Mouse (Mus musculus) heart, postnatal 14 days (tissue): ENCODE measurements around the gene Stx16. TPM values are rescaled to one million over a fixed set of nuclear protein-coding genes. Genes with fewer than 3 reads are reported as not detected.
A peak's percentile ranks its signal among the peaks of the same experiment; 100 is the strongest.

Source experiments
- DNase-seq, 2 experiments: peaks; one replicate each; pipeline ENCODE4 v3.0.0; 2021 to 2022
- intact Hi-C: fragments of 180-260 bp; cut with DNase I; formaldehyde crosslinking; loops from one replicate; pipeline ENCODE4 v1.15.1; 2025
- total RNA-seq, 2 experiments: library from RNA; stranded (reverse); gene quantifications; 2 replicates each; pipeline ENCODE4 v1.2.3; 2021

Stx16 gene
- total RNA-seq, 2 experiments from 2014 or later = 25.9 to 30.0 TPM

- DNase-seq = no peak
- intact Hi-C loops = loop anchor here (10.0 kb wide), 3 partner anchors 222 to 488 kb away; partner anchors contain the start of gene Rab22a
These were observed 2.8 kb upstream of the Stx16 start for GRCm38 (mm10) chr2:174073156-174073790.

GRCm38 (mm10) chr2:174074621-174075020 lies 1.5 kb upstream of the Stx16 start:
- intact Hi-C loops = loop anchor here (5.0 to 10.0 kb wide), 4 partner anchors 38 to 490 kb away; partner anchors contain the start of genes Npepl1 and Rab22a
- no peak for DNase-seq

- intact Hi-C loops = loop anchor here (5.0 to 10.0 kb wide), 4 partner anchors 37 to 490 kb away; partner anchors contain the start of genes Npepl1 and Rab22a
- DNase-seq = no peak
These were observed 987 bp upstream of the Stx16 start for GRCm38 (mm10) chr2:174075072-174075570.

GRCm38 (mm10) chr2:174076433-174076824 lies 321 bp downstream of the Stx16 start:
- DNase-seq = no peak
- intact Hi-C loops = loop anchor here (5.0 to 10.0 kb wide), 4 partner anchors 36 to 492 kb away; partner anchors contain the start of genes Npepl1 and Rab22a

GRCm38 (mm10) chr2:174077004-174077695 lies 1.0 kb downstream of the Stx16 start:
- DNase-seq = no peak
- intact Hi-C loops = loop anchor here (5.0 to 10.0 kb wide), 4 partner anchors 35 to 492 kb away; partner anchors contain the start of genes Npepl1 and Rab22a

- intact Hi-C loops = loop anchor here (5.0 to 10.0 kb wide), 4 partner anchors 34 to 493 kb away; partner anchors contain the start of genes Npepl1 and Rab22a
- DNase-seq = no peak
These were observed 1.7 kb downstream of the Stx16 start for GRCm38 (mm10) chr2:174077776-174078338.

- intact Hi-C loops = no loop called here
- no peak for DNase-seq
These were observed 5.7 kb downstream of the Stx16 start for GRCm38 (mm10) chr2:174081833-174082232.

GRCm38 (mm10) chr2:174082380-174082918 lies 6.3 kb downstream of the Stx16 start:
- intact Hi-C loops = no loop called here
- no peak for DNase-seq

GRCm38 (mm10) chr2:174095086-174095485 lies 19.0 kb downstream of the Stx16 start:
- intact Hi-C loops = no loop called here
- DNase-seq = no peak

- intact Hi-C loops = no loop called here
- no peak for DNase-seq
These were observed 26.3 kb downstream of the Stx16 start for GRCm38 (mm10) chr2:174102399-174102798.

- no peak for DNase-seq
- intact Hi-C loops = no loop called here
These were observed 27.4 kb downstream of the Stx16 start for GRCm38 (mm10) chr2:174103527-174103926.

- DNase-seq = no peak
- intact Hi-C loops = no loop called here
These were observed 31.3 kb downstream of the Stx16 start for GRCm38 (mm10) chr2:174107375-174107774.

- peak; percentile 84 to 87 for DNase-seq
- intact Hi-C loops = loop anchor here (5.0 to 10.0 kb wide), 3 partner anchors 33 to 325 kb away; partner anchors contain the start of genes Ctsz and Stx16
These were observed 34.1 kb downstream of the Stx16 start, which contains the start of gene Npepl1 for GRCm38 (mm10) chr2:174109991-174110782. Gene Npepl1 (plus strand): TSS chr2:174110349.

GRCm38 (mm10) chr2:174110783-174111549 lies 34.9 kb downstream of the Stx16 start:
- intact Hi-C loops = loop anchor here (5.0 to 10.0 kb wide), 3 partner anchors 34 to 324 kb away; partner anchors contain the start of genes Ctsz and Stx16
- DNase-seq = no peak

- DNase-seq = no peak
- intact Hi-C loops = loop anchor here (5.0 to 10.0 kb wide), 3 partner anchors 36 to 322 kb away; partner anchors contain the start of genes Ctsz and Stx16
These were observed 36.8 kb downstream of the Stx16 start for GRCm38 (mm10) chr2:174112931-174113330.

GRCm38 (mm10) chr2:174114148-174114864 lies 38.2 kb downstream of the Stx16 start:
- peak; percentile 51 to 52 for DNase-seq
- intact Hi-C loops = loop anchor here (5.0 to 10.0 kb wide), 3 partner anchors 37 to 320 kb away; partner anchors contain the start of genes Ctsz and Stx16

- DNase-seq = no peak
- intact Hi-C loops = loop anchor here (10.0 kb wide), 2 partner anchors 178 to 318 kb away; partner anchors contain the start of gene Ctsz
These were observed 40.8 kb downstream of the Stx16 start for GRCm38 (mm10) chr2:174116929-174117328.

- intact Hi-C loops = loop anchor here (10.0 kb wide), 2 partner anchors 177 to 317 kb away; partner anchors contain the start of gene Ctsz
- DNase-seq = no peak
These were observed 42.0 kb downstream of the Stx16 start for GRCm38 (mm10) chr2:174118141-174118540.
